Mouse (Mus musculus) liver (tissue): ENCODE measurements around the gene Rbm17.
A peak's percentile ranks its signal among the peaks of the same experiment; 100 is the strongest.
"Not testable (repeated sequence)": the region's sequence is repeated elsewhere in the genome, so short reads cannot be mapped to it uniquely, and the experiment has no call there.

ENCODE experiments used
- DNase-seq: peaks from one replicate; pipeline ENCODE4 v3.0.0-alpha.2; 2020; ENCODE audit warnings: mixed read lengths

Rbm17 gene

GRCm38 (mm10) chr2:11604053-11604452 lies at the start of gene Rbm17:
Gene Rbm17, minus strand, starts transcription at chr2:11604153.
- no peak for DNase-seq

DNA sequence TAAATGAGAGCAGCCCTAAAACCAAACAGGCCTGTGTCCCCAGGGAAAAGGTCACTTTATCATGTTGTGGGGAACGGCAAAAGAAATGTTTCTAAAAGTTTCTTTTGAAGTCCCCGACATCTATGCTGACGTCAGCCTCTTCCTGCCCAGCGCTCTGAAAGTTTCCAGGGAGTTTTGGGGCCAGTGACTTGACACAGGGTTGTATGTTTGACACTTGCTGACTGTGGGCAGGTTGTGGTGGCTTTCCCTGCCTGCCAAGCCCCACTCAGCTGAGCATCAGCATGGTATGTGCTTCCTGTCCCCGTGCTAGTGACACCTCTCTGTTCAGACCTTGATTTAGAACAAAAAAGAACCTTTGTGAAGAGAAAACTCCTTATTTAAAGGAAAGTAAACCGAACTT lies 49.4 kb upstream of the Rbm17 start:
- no peak for DNase-seq

DNA sequence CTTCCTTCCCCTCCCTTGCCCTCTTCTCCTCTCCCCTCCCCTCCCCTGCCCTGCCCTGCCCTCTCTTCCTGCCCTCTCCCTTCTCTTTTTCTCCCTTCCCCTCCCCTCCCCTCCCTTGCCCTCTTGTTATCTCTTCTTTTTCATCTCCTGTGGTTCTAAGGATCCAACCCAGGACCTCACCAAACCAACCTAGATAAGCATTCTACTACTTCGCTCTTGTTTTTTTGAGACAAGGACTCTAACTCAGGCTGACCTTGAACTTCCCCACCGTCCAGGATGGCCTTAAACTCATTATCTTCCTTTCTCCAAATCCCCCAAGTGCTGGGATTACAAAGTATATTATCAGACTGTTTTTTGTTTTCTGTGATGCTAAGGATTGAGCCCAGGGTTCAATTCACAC lies 48.8 kb upstream of the Rbm17 start:
- DNase-seq, result no peak

DNA sequence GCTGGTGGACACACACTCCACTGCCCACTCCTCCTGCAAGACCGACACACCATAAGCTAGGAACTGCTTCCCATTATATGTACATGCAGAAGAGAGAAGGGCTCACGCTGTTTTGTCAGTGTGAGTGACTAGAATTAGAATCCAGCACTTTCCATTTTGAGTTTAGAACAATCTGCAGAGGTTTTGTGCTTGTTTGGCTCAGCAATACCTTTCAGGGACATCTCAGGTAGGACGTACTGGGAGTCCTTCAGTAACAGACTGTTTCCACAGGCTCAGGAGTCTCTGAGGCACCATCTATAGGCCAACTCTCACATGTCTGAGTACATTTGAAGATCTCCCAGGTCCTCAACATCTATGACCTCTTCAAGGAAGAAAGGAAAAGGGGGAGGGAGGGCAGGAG lies 48.2 kb upstream of the Rbm17 start:
- no peak for DNase-seq

DNA sequence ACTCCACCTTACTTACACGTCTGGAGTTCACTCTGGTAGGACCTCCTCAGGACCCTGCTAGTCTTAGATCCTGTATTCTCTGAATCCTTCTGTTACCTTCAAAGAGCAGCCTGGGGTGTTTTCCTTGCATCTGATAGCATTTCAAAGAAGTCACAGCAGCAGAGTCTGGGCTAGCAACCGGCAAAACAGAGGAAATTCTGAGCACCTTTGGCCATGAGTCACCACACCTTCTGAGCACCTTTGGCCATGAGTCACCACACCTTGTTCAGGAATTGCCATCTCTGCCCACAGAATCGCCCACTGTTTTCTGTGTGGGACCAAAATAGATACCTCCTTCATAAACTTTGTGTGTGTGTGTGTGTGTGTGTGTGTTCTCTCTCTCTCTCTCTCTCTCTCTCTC lies 47.5 kb upstream of the Rbm17 start:
- no peak for DNase-seq

DNA sequence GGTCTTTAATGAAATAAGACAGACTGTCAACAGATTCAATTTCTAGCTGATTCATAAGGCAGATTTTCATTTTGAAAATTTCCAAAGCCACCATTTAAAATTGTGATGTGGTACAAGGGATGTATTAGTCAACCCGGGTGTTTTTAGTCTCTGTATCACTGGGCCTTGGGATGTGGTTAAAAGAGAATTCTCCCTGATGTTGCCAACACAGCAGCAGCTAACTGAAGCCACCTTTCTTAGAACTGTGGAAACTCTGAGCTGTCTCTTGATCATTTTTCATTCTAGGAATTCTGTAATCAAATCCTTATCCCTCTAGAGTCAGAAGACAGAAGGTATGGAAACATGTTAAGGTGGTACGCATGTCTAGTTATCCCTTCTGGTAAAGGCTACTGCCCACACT lies 41.3 kb upstream of the Rbm17 start:
- no peak for DNase-seq

DNA sequence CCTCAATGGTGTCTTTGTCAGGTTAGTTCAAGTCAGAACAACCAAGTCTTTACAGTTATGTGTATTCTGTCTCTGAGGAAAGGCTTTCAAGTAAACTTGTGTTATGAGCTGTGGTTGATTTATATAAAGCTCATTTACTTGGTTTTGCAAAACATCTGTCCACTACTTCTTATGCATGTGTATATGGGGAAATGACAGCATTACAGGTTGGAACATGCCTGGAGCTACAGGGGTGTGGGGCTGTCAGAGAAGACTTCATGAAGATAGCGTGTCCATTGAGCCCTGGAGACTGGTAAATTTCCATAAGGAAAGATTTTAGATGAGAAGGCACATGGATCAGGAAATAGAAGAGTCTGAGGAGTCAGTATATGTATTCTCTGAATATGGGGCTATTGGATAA lies 40.1 kb upstream of the Rbm17 start:
- no peak for DNase-seq

DNA sequence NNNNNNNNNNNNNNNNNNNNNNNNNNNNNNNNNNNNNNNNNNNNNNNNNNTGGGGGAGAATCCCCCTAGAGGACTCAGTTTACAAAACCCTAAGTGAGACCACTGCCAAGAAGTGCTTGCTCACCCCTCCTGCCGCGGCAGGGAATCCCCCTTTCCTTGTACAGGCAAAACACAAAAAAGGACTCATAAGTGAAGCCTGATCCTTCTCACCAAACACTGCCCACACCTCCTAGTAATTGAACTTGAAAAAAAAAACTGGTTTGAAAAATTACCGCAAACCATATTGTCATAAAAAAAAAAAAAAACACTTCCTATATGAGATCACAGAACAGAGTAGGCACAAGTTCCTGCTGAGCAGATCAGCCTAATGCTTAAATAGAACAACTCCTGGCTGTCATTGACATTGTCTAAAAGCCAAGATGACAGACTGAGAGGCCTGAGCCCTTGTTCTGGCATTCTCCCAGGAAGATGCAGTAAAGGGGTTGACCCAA lies 38.5 kb upstream of the Rbm17 start, which contains the start of gene Il2ra:
TSS of gene Il2ra (plus strand) at position 357 of the 491 bp plus-strand sequence.
- no peak for DNase-seq

- no peak for DNase-seq
Observed at GRCm38 (mm10) chr2:11637115-11637514, 33.2 kb upstream of the Rbm17 start.

- no peak for DNase-seq
Observed at GRCm38 (mm10) chr2:11636138-11636480, 32.2 kb upstream of the Rbm17 start.

- no peak for DNase-seq
Observed at GRCm38 (mm10) chr2:11635471-11636137, 31.7 kb upstream of the Rbm17 start.

GRCm38 (mm10) chr2:11635035-11635434 lies 31.1 kb upstream of the Rbm17 start:
- no peak for DNase-seq

- DNase-seq, result no peak
Observed at GRCm38 (mm10) chr2:11625890-11626289, 21.9 kb upstream of the Rbm17 start, which contains the start of gene Gm17490. Gene Gm17490, minus strand, starts transcription at chr2:11626264.

DNA sequence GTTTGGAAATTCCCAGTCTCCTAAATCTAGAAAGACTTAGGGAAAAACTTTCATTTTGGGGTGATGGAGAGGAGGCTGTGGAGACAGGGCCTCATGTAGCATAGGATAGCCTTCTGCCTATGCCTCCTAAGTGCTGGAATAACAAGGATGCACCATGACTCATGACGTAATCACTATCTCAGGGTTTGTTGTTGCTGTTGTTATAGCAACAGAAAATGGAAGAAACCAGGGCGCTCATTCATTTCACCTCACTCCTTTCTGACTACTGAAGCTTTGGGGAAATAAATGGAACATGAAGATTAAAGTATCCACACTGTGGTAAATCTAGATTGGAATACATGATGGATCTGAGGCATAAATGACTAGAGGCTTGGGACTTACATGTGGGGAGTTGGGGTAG lies 19.8 kb upstream of the Rbm17 start:
- no peak for DNase-seq

DNA sequence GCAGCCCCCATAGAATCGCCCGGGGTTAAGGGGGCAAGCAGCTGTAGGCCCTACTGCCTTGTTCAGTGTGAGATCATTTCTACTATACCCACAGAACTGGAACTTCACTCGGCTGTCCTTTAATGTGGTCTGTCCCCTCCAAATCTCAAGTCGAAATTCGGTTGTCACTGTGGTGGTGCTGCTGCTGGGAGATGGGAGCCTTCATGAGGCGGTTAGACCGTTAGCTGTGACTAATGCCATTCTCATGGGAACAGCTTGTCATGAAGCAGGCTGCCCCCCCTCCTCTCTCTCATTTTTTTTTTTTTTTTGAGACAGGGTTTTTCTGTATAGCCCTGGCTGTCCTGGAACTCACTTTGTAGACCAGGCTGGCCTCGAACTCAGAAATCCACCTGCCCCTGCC lies 19.2 kb upstream of the Rbm17 start:
- DNase-seq, result no peak

- no peak for DNase-seq
Observed at GRCm38 (mm10) chr2:11619598-11619997, 15.6 kb upstream of the Rbm17 start.

GRCm38 (mm10) chr2:11616846-11617245 lies 12.9 kb upstream of the Rbm17 start:
- DNase-seq, result no peak

- DNase-seq, result not testable (repeated sequence)
Observed at GRCm38 (mm10) chr2:11612939-11613338, 9.0 kb upstream of the Rbm17 start.

DNA sequence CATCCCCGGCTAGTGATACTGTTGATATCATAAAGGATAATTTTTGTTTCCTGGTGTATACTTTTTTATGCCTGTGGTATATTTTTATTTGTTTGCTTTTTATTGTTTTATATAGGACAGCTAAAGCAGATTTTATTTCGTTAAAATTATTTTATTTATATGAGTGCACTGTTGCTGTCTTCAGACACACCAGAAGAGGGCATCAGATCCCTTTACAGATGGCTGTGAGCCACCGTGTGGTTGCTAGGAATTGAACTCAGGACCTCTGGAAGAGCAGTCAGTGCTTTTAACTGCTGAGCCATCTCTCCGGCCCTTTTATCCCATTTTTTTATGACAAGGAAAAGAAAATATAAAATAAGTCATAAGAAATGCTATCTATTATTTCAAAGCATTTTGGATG lies 2.8 kb upstream of the Rbm17 start:
- not testable (repeated sequence) for DNase-seq

DNA sequence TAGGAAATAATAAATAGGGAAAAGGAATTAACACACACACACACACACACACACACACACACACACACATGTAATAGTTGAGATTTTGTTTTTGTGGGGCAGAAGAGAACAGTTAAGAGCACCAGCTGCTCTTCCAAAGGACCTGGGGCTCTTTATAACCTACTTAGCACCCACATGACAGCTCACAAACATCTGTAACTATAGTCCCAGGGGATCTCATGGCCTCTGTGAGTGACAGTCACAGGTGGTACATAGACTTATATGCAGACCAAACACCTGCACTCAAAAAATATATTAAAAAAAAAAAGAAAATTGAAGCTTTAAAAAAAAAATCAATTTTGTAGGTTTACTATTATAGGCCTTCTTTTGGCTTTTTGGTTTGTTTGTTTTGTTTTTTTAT lies 958 bp upstream of the Rbm17 start:
- DNase-seq, result no peak

GRCm38 (mm10) chr2:11602506-11603489 lies 1.2 kb downstream of the Rbm17 start:
- peak; percentile 95 for DNase-seq

DNA sequence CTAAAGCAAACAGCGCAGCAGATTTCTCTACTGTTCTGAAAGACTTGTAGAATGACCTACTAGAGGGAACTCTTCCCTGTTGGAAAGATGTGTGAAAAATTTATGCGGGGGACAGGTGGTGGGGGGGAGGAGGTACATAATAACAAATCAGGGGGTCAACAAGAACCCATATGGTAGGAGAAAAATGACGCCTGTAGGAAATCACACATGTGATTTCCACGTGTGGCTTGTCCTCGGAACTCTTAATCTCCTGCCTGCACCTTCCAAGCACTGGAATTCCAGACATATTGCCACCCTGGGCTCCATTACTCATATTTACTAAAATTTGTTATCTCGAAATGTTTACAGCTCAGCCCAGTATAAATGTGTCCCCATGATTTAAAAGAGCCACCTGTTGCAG lies 2.2 kb downstream of the Rbm17 start:
- DNase-seq, result no peak

GRCm38 (mm10) chr2:11597906-11598305 lies 6.0 kb downstream of the Rbm17 start:
- no peak for DNase-seq

DNA sequence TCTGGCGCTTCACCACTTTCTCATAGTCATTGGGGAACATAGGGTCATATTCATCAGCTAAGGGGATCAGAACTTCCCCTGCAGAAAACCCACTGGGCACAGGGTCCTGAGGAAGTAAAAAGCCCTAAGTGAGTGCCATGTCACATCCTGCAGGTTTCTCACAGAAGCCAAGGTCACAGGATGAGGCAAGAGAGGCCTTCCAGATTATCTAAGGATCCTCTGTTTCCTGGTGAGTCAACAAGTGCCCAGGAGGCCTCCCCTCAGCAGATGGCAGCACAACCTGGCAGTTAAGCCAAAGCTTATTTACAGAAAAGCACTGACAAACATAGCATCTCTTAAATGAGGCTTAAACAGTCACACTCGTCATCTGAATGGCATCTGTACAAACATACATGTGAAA lies 7.3 kb downstream of the Rbm17 start:
- DNase-seq, result no peak
